Mouse (Mus musculus): ENCODE results near the gene Lonp2. TPM values are rescaled to one million over a fixed set of nuclear protein-coding genes. Genes with fewer than 3 reads are reported as not detected.

The Lonp2 gene
- polyA plus RNA-seq, 1 experiment from 2014 or later: 53.0 TPM

DNA sequence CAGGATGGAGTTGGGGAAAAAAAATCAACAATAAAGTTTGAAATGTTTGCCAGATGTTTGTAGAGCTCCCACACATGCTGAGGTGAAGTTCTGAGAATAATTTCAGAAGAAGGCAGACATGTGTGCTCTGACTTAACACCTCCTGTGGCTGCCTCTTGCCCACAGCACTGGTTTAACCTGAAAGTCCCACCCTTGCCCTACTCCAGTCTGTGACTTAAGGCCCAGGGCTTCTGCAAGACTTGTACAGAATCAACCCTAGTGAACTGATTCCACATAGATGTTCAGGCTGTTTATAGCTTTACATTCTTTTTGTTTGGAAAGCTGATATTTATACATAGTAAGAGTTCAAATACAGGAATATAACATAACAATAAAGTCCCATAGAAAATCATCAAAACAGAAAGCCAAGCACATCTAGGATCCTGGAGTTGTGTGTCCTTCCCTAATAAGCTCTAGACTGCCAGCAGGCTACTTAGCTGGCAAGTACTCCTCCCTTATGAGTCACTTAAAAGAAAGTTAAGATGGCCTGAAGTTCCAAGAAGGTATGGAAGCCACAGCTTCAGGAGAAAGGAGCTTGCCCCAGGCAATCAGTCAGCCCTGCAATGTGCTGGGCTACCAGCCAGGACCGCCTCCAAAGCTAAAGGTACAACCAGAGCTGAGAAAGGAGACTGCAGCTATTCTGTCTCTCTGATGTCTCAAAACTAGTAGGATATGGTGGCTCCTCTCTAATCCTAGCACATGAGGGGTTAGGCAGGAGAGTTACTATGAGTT lies 146.3 kb downstream of the Lonp2 start:
- WGBS: 77% methylated on average over 1 of the region's 1 CpGs
- H3K4me3 ChIP-seq: no peak overlapping the region
- H3K27ac ChIP-seq: no peak overlapping the region
- DNase-seq (ENCODE audit: low spot score): no peak
- H3K36me3 ChIP-seq: no peaks in the 10 kb centered on the region
- H3K27me3 ChIP-seq (ENCODE audit: low read depth, poor library complexity, severe bottlenecking): no peaks in the 10 kb centered on the region
- no peaks in the 10 kb centered on the region for H3K9me3 ChIP-seq (replicated peaks)
- H3K4me1 ChIP-seq: 0 out of 2 replicates have a peak, but pooled peaks cover 3% of the 10 kb centered on the region

Small RNA genes within 50 kb of the gene (microRNA-seq; reads per million reads assigned to microRNA genes)
- not detected for gene Gm44348

Other genes starting within 250 kb of the Lonp2 start
- gene Abcc12, start 43.4 kb upstream of the Lonp2 start, polyA plus RNA-seq (2016; fragmentation: Nextera tagmentation; extraction: Ambion mirVana): 0.04 and 0.16 TPM in 2 replicates
- gene Gm10638, start 121.7 kb downstream of the Lonp2 start, polyA plus RNA-seq (2016; fragmentation: Nextera tagmentation; extraction: Ambion mirVana): 4.0 and 6.0 TPM in 2 replicates
- 46.8 and 56.1 TPM in 2 replicates for gene Siah1a, start 121.9 kb downstream of the Lonp2 start, polyA plus RNA-seq (2016; fragmentation: Nextera tagmentation; extraction: Ambion mirVana)

Measured in limb, embryonic 10.5 days (tissue).